Mouse (Mus musculus) kidney, postnatal 25 days (tissue): ENCODE data around the gene Kmt2c.
"Not testable (repeated sequence)": the region's sequence is repeated elsewhere in the genome, so short reads cannot be mapped to it uniquely, and the experiment has no call there.

Experiments used
- DNase-seq, 2 experiments: peaks; one replicate each; pipeline ENCODE4 v3.0.0; 2021; ENCODE audit warnings: mixed read lengths in 2 of 2

The Kmt2c gene

DNA sequence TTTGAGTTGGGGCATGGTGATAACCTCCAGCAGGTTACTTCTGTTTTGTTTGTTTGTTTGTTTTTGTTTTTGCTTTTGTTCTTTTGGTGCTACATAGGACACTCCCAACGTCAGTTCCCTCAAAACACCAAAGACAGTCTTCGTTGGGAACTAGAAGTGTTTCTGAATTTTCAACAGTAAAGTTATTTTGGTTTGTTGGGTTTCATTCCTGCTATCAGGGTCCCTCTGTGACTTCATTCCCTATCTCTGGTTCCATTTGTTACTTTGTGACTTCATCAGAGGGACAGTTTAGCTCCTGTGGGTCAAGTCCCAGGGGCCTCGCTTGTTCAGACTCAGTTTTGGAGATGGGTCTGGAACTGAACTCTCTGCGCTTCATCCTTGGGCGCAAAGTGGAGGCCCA lies 17.2 kb upstream of the Kmt2c start, which contains the start of gene Cct8l1:
TSS of gene Cct8l1 (plus strand) at position 301 of the 400 bp plus-strand sequence.
- no peak for DNase-seq

DNA sequence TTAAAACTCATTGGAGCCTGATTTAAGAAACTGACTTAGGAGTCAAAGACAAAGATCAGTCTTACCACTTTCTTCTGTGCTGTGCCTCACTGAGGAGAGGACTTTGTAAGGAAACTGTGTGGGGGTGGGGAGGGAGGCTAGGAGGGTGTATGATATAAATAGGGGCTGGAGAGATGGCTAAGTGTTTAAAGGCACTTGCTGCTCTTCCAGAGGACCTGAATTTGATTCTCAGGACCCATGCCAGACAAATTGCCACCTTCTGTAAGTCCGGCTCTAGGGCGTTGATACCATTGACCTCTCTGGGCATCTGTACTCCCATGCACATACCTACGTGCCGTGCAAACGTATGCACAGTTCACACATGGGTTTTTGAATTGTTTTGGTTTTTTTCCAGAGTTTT lies 7.5 kb upstream of the Kmt2c start:
- DNase-seq = no peak

- no peak for DNase-seq
Observed at GRCm38 (mm10) chr5:25500686-25501085, 2.1 kb upstream of the Kmt2c start.

DNA sequence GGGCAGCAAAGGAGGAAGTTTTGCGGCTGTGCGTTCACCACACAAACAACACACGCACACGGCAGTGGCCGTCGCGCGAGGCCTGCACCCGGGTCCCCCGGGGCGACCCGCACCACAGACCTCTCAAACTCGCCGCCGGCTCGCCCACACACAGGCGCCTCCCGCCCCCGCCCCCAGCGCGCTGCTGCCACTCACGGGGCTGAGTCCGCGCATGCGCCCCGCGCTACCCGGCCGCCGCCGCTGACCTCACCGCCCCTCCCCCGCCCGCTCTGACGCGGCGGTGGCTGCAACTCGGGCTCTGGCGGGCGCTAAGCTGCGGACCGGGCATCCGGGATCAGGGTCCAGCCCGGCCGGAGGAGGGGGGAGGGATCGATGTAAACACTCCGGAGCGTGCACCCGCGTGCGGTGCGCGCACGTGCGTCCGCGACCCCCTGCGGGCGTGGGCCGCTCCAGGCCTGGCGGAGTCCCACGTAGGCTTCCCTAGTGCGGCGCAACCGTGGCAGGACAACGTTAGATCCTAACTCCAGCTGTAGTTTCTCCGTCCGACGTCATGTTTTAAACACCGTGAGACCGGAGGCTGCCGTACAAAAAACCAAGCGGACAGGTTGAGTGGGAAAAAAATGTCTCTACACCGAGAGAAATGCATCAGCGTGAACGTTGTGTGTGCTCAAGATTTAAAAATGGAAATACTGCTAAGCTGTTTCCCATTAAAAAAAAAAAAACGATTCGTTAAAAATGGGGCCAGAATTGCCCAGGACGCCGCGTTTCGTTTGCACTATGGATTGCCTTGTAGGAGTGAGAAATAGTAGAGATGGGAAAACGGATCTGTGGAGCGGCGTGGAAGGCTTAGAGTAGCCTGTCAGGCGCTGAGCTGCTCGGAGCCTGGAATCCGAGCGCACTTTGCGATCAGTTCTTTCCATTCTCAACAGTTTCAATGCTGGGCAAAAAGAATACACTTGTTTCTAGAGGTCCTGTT lies 1.1 kb upstream of the Kmt2c start:
- DNase-seq = peak; percentile 97 to 98

DNA sequence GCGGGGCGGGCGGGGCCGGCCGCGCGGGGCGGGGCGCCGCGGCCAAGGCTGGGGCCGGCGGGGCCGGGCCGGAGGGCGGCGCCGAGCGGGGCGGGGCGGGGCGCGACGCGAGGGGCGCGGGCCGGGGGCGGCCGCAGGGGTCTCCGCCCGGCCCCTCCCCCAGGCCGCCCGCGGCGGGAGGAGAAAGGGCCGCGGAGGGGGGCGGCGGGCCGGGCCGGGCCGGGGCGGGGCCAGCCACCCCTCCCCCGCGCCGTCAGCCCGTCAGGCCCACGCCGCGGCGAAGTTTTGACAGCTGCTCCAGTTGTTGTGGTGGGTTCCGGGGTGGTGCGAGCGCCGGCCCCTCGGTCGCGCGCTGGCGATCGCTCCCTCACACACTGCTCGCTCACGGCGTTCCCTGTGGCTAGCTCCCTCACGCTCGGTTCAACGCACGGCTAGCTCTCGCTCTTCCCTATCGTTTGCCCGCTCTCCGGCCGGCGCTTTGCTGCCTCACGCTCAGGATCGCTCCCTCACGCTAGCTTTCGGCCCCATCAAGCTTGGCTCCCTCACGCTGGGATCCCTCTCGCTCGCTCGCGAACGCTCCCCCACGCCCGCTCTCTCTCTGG lies 339 bp upstream of the Kmt2c start:
- DNase-seq = peak; percentile 77 to 91

GRCm38 (mm10) chr5:25497720-25498345 lies 750 bp downstream of the Kmt2c start:
- DNase-seq = peak; percentile 58 to 73

GRCm38 (mm10) chr5:25497369-25497719 lies 1.2 kb downstream of the Kmt2c start:
- peak in 1 of 2 experiments; percentile 15 for DNase-seq

DNA sequence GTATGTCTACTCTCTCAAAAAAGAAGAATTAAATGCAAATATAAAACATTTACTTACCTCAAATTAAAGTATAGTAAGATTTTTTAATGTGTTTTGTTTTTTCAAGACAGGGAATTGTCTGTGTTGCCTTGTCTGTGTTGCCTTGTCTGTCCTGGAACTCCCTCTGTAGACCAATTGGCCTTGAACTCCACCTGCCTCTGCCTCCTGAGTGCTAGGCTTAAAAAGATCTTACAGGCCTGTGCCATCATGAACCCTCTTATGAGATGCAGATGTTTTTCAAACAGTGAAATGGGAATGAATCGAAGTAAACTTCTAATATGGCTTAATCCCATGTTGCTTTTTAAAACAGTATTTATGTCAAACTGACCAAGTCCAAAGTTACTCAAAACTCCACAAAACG lies 1.9 kb downstream of the Kmt2c start:
- DNase-seq = no peak

DNA sequence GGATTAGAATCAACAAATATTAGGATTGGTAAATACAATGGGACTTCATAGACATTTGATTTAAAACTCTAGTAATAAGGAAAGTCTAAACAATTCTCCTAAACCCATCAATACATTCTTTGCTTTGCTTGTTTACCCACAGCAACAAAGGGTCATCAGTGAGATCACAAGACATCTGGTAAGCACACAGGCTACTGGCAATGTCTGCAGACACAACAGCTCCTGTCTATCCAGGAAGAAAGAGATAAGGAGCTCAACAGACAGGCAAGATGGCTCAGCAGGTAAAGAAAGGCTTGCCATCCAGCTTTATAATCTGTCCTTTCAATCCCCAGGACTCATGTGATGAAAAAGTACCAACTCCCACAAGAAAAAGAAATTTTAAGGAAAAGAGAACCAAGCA lies 19.7 kb downstream of the Kmt2c start:
- DNase-seq = no peak

DNA sequence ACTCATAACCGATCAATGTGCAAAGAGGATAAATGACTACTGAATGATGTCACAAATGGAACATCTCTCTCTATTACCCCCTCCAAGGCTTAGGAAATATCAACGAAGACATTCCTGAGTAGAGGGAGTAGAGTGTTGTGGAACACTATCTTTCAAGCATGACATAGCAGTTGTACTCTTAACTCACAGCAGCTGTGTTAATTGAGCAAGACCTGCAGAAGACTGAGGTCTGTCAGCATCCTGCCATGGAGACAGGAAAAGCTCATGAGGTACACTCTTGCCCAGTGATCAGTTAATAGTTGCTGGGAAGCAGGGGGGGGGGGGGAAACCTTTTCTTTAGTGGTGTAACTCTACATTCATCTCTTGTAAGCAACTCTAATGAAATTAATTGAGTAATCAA lies 22.8 kb downstream of the Kmt2c start:
- no peak for DNase-seq

DNA sequence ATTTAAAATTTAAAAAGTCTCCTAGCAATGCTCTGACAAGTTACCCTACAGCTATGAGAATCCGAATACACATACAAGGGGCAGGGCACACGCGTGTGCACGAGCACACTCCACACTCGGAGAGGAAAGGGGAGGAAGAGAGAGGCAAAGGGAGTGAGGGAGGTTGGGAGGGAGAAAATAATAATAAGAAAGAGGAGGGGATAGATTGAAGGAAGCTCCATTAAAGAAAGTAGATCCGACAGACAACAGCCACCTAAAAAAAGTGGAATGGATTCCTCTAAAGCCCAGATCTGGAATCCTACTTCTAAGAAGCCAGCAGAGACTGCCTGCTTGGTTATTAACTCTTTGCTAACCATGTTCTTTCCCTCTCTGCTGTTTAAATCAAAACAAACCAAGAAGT lies 26.5 kb downstream of the Kmt2c start:
- no peak for DNase-seq

- no peak for DNase-seq
Observed at GRCm38 (mm10) chr5:25461956-25462355, 36.6 kb downstream of the Kmt2c start.

GRCm38 (mm10) chr5:25455432-25455831 lies 43.2 kb downstream of the Kmt2c start:
- not testable (repeated sequence) for DNase-seq

- no peak for DNase-seq
Observed at GRCm38 (mm10) chr5:25452691-25453090, 45.9 kb downstream of the Kmt2c start.

DNA sequence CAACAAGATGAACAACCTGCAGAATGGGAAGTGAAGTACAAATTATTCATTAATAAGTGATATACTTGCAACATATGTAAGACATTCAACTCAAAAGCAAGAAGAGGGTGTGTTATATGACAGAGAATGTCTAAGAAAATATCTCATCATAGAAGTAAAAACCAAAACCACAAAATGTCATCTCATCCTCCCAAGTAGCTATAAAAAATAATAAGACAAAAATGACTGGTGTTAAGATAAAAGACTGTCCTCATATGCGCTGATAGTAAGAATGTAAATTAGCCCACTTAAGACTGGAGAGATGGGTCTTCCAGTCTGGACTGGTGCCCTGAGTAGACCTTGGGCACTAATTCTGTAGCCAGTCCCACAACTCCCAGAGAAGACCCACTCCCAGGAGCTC lies 61.1 kb downstream of the Kmt2c start:
- DNase-seq = no peak

DNA sequence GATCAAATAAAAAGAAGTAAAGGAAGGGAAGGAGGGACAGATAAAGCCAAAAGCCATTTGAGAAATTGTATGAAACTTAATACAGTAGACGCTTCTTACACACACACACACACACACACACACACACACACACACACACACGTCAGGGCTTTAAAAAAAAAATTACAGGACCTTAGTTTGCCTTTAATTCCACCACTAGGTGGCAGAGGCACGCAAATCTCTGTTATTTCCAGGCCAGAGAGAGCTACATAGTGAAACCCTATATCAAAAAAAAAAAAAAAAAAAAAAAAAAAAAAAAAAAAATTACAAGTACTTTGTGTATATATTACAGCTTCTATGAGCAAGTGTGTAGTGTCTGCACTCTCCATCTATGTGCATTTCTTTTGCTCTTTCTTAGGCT lies 62.5 kb downstream of the Kmt2c start:
- peak; percentile 68 to 75 for DNase-seq

DNA sequence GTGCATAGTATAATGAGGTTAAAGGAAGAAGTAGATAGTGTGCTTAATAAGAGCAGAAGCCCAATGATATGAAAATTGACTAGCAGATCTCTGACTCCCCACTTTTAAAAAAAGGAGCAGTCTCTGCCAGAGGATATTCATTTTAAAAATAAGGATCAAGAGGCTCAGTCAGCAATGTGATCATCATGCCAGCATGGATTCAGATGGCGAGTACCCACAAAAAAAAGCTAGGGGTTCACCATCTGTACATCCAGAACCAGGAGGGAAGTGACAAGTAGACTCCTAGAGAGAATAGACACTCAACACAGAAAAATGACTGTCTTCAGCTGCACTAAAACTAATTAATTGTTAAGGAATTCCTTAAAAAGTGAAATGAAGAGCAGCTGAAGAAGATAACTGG lies 76.0 kb downstream of the Kmt2c start:
- DNase-seq = no peak

DNA sequence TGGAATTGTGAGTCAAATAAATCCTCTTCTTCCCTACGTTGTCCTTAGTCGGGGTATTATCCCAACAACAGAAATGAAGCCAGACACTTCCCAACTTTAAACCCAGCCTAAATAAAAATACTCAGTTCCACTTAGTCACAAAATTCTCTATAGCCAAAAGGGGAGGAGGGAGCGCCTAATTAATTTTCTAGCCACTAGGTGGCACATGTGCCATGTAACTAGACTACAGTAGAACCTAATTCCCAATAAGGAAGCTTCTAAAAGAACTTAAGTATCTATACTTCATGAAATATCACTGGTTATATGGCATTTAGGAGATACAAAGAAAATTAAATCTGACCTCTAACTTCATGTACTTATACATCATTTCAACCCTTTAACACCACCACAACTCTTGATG lies 78.0 kb downstream of the Kmt2c start:
- peak; percentile 49 to 84 for DNase-seq

DNA sequence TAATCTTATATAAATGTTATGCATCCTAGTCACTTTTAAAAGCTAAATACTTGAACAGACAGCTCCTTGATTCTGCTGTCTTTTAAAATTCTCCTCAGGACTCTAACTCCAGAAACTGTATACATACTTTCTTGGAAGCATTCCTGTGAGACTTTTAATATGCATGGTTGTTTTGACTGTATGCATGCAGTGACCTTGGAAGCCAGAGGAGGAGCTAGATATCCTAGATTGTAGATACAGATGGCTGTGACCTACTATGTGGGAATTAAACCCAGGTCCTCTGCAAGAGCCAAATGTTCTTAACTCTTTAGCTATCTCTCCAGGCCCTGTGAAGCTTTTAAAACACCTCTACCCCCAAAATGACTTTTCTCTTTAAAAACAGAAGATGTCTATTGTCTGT lies 83.2 kb downstream of the Kmt2c start:
- DNase-seq = no peak

DNA sequence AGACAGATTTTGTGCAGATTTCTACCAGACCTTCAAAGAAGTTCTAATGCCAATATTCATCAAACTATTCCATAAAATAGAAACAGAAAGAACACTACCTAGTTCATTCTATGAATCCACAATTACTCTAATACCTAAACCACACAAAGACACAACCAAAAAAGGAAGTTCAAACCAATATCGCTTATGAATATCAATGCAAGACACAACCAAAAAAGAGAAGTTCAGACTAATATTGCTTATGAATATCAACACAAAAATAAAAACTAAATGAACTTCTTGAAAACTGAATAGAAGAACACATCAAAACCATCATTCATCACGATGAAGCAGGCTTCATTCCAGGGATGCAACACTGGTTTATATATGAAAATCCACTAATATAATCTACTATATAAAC lies 101.9 kb downstream of the Kmt2c start:
- no peak for DNase-seq

GRCm38 (mm10) chr5:25392655-25393054 lies 105.9 kb downstream of the Kmt2c start:
- no peak for DNase-seq

- peak; percentile 46 for DNase-seq
Observed at GRCm38 (mm10) chr5:25383581-25383980, 115.0 kb downstream of the Kmt2c start.

DNA sequence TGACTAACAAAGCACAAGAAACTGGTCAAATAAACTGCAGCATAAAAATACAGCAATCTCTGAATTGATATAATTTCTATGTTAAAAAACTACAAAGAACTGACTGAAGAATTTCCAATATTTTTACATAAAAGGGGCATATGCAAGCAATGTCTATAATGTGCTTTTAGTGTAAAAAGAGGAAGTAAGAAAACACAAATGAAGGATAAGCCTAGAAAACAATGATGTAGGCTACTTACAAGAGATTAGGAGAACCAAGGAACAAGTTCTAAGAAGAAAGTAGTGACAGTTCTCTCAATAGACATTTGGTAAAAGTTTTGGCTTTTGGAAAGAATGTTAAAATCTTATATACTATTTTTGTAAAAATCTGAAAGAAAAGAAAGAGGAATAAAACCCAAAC lies 119.4 kb downstream of the Kmt2c start:
- DNase-seq = no peak

DNA sequence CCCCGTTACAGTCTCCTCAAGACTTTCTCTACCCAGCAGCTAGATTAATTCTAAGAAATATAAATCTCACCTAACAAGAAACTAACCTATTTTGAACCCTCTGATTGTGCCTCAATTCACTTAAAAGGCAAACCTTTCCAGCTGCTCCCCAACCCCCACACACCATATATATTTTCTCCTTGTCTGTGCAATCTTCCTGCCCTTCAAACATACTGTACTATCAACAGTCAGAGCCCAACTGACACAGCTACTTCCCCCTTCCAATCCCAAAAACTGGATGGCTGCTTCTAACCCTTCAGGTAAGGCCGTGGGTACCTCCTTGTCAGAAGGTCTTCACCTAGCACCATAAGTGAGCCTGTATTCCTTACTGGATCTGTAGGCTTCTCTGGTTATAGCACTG lies 130.2 kb downstream of the Kmt2c start:
- no peak for DNase-seq
